Mouse (Mus musculus): ENCODE measurements around the gene Fshr. TPM values are rescaled to one million over a fixed set of nuclear protein-coding genes. Genes with fewer than 3 reads are reported as not detected.
"Not testable (repeated sequence)": the region's sequence is repeated elsewhere in the genome, so short reads cannot be mapped to it uniquely, and the experiment has no call there.

Fshr gene
- polyA plus RNA-seq (2015; fragmentation: Nextera tagmentation; extraction: Ambion mirVana), result not detected in 2 replicates

DNA sequence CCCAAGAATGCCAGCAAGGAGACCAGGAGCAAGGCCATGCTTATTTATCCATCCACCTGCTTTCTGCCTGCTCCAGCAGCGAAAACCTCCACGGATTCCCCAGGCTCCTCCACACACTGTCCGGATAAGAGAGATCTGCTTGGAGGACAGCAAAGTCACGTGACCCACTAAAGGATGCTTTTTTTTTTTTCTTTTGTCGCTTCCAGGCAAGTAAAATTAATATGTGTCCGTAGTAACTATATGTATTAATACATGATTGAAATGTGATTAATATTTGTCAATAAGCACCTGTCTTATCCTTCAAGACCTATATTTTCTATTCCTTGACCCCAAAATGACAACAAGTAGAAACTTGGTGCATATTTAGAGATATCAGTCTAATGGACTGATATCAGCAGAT is at the start of gene Fshr:
Fshr (minus strand) TSS at position 101 of the 400 bp plus-strand sequence.
- H3K9me3 ChIP-seq (replicated peaks), result no peaks in the 10 kb centered on the region
- no peaks in the 10 kb centered on the region for H3K36me3 ChIP-seq
- 96% methylated on average over 6 of the region's 6 CpGs for WGBS

DNA sequence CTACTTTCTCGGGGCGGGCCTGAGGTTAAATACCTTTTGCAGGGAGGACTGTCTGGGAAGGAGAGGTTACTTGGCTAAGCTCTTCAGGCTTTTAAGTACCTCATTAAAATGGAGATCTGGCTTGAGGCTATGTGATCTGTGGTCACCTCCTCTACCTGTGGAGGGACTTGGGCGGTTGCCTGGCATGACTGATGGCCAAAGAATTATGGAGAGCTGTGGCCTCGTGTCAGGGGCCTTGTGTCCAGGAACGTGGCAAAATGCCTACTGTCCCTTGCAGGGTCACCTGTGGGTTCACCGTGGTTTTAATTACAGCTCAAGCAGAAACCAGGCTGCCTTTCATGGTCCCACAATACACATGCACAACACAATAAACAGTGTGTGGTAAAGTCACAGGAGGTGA is 1.7 kb upstream of the Fshr start:
- Histone ChIP-seq H3K4me1 (no peaks in the 10 kb centered on the region), H3K9me3 (replicated peaks) (no peaks in the 10 kb centered on the region), H3K36me3 (no peaks in the 10 kb centered on the region), H3K27me3 (replicated peaks) (no peaks in the 10 kb centered on the region), H3K4me2 (no peak overlapping the region), H3K9ac (replicated peaks) (no peak overlapping the region), H3K4me3 (replicated peaks) (no peak overlapping the region), H3K27ac (replicated peaks) (no peak overlapping the region)
- ATAC-seq (ENCODE audit: low FRiP score), result no peak
- 89% methylated on average over 6 of the region's 6 CpGs for WGBS

More for the DNA sequence above, at the start of gene Fshr:
- Histone ChIP-seq H3K27me3 (replicated peaks) (no peaks in the 10 kb centered on the region), H3K4me2 (no peak within 1 kb of the TSS), H3K9ac (replicated peaks) (no peak within 1 kb of the TSS), H3K27ac (replicated peaks) (no peak within 1 kb of the TSS), H3K4me1 (no peaks in the 10 kb centered on the region), H3K4me3 (replicated peaks) (no peak within 1 kb of the TSS)
- ATAC-seq (ENCODE audit: low FRiP score), result no peak

GRCm38 (mm10) chr17:89173545-89173944 is 26.9 kb downstream of the Fshr start:
- H3K4me1 ChIP-seq, result no peaks in the 10 kb centered on the region
- H3K27me3 ChIP-seq (replicated peaks), result no peaks in the 10 kb centered on the region
- WGBS, result 86% methylated on average over 1 of the region's 1 CpGs

DNA sequence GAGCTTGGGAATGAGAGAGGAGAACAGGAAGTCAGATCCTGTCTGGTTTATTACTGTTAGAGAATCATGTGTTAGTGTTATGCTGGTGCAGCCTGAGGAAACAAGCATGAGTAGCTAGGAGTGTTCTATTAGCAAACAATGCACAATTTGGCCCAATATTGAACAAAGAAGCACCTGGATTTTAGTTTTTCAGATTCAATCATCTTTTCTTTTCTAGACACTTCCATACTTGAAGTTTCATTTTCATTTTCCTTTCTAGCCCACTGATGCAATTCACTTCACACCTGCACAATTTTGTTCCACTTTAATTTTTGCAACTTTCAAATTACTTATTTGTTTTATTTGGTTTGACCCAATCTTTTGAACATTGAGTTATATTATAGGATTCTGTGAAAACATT is 35.7 kb downstream of the Fshr start:
- Histone ChIP-seq H3K9me3 (replicated peaks) (no peaks in the 10 kb centered on the region), H3K9ac (replicated peaks) (no peak overlapping the region), H3K4me1 (no peaks in the 10 kb centered on the region), H3K27me3 (replicated peaks) (no peaks in the 10 kb centered on the region), H3K4me2 (no peak overlapping the region), H3K4me3 (replicated peaks) (no peak overlapping the region), H3K27ac (replicated peaks) (no peak overlapping the region), H3K36me3 (no peaks in the 10 kb centered on the region)
- no peak for ATAC-seq (ENCODE audit: low FRiP score)

More at GRCm38 (mm10) chr17:89173545-89173944, 26.9 kb downstream of the Fshr start:
- Histone ChIP-seq H3K9ac (replicated peaks) (no peak overlapping the region), H3K9me3 (replicated peaks) (no peaks in the 10 kb centered on the region), H3K36me3 (no peaks in the 10 kb centered on the region), H3K4me3 (replicated peaks) (no peak overlapping the region), H3K27ac (replicated peaks) (no peak overlapping the region), H3K4me2 (no peak overlapping the region)
- no peak for ATAC-seq (ENCODE audit: low FRiP score)

GRCm38 (mm10) chr17:89162475-89162874 is 38.0 kb downstream of the Fshr start:
- ATAC-seq (ENCODE audit: low FRiP score), result no peak
- H3K4me2 ChIP-seq, result no peak overlapping the region
- H3K4me1 ChIP-seq, result no peaks in the 10 kb centered on the region
- WGBS, result 94% methylated on average over 3 of the region's 3 CpGs
- H3K9me3 ChIP-seq (replicated peaks), result no peaks in the 10 kb centered on the region
- H3K27ac ChIP-seq (replicated peaks), result no peak overlapping the region
- H3K36me3 ChIP-seq, result no peaks in the 10 kb centered on the region
- H3K27me3 ChIP-seq (replicated peaks), result no peaks in the 10 kb centered on the region
- H3K4me3 ChIP-seq (replicated peaks), result no peak overlapping the region
- no peak overlapping the region for H3K9ac ChIP-seq (replicated peaks)

DNA sequence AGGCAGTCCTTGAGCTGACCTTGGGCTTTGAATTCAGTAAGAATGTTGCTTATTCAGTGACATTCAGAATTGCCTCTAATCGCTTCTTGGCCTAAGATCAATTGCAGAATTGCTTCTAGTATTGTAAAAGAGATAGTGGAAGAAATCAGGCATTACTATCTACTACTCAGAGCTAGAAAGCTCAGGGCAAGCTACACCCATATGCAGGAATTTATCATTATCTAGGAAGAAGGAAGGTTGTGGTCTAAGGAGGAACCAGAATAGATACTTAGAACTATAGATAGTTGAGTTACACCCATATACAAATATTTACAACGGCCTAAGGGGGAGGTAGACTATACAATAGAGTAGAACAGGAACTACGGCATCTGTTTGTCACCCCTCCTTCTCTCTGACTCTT is 41.1 kb downstream of the Fshr start:
- WGBS, result 90% methylated on average over 3 of the region's 3 CpGs
- not testable (repeated sequence) for H3K9ac ChIP-seq (replicated peaks); H3K27me3 ChIP-seq (replicated peaks)

DNA sequence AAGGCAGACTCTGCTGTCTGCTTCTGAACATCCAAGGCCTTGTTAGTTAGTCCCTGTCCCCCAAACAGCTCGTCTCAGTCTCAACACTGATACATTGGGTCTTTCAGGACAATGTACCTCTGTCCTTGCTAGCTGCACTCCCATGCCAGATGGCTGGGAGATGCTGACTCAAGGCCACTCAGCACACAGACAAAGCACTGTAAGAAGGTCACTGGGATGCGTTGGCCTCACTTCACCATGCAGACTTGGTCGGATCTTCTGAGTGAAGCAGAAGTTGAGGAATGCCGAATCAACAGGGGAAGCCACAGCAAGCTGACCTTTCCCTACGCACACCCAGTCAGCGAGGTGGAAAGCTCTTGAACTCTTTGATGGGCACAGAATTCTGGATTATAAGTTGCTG is 55.7 kb downstream of the Fshr start:
- H3K9ac ChIP-seq (replicated peaks), result no peak overlapping the region
- no peak overlapping the region for H3K4me3 ChIP-seq (replicated peaks)
- H3K4me2 ChIP-seq, result no peak overlapping the region
- no peaks in the 10 kb centered on the region for H3K36me3 ChIP-seq
- no peak overlapping the region for H3K27ac ChIP-seq (replicated peaks)
- ATAC-seq (ENCODE audit: low FRiP score), result no peak
- WGBS, result 88% methylated on average over 6 of the region's 6 CpGs
- H3K27me3 ChIP-seq (replicated peaks), result no peaks in the 10 kb centered on the region
- H3K9me3 ChIP-seq (replicated peaks), result no peaks in the 10 kb centered on the region
- H3K4me1 ChIP-seq, result no peaks in the 10 kb centered on the region

More for the DNA sequence above, 41.1 kb downstream of the Fshr start:
- not testable (repeated sequence) for H3K4me2 ChIP-seq; H3K36me3 ChIP-seq; H3K27ac ChIP-seq (replicated peaks); H3K4me1 ChIP-seq; H3K4me3 ChIP-seq (replicated peaks); H3K9me3 ChIP-seq (replicated peaks); ATAC-seq (ENCODE audit: low FRiP score)

DNA sequence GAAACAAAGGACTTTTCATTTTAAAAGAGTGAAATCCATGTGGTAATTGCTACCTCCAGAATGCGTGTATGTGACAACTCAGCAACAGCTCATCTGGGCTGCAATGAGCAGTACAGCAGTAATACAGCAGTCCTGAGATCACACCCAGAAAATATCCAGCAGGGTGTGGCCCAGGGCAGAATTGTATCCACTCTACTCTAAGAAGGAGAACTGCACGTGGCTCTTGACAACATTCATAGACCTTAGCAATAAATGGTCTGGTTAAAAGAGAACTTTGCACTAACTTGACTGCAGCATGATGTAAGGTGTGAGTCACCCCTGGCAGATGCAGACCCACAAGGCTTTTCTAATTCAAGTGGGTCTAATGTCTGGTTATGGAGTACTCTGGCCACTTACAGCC is 80.5 kb downstream of the Fshr start:
- no peaks in the 10 kb centered on the region for H3K36me3 ChIP-seq
- no peaks in the 10 kb centered on the region for H3K4me1 ChIP-seq
- H3K9me3 ChIP-seq (replicated peaks), result no peaks in the 10 kb centered on the region
- 82% methylated on average over 2 of the region's 2 CpGs for WGBS
- H3K4me2 ChIP-seq, result no peak overlapping the region
- no peak overlapping the region for H3K4me3 ChIP-seq (replicated peaks)
- ATAC-seq (ENCODE audit: low FRiP score), result no peak
- H3K27ac ChIP-seq (replicated peaks), result no peak overlapping the region
- no peaks in the 10 kb centered on the region for H3K27me3 ChIP-seq (replicated peaks)
- H3K9ac ChIP-seq (replicated peaks), result no peak overlapping the region

GRCm38 (mm10) chr17:89119250-89119649 is 81.2 kb downstream of the Fshr start:
- no peak overlapping the region for H3K4me2 ChIP-seq
- WGBS, result 67% methylated on average over 2 of the region's 2 CpGs
- no peaks in the 10 kb centered on the region for H3K4me1 ChIP-seq
- H3K27me3 ChIP-seq (replicated peaks), result no peaks in the 10 kb centered on the region
- ATAC-seq (ENCODE audit: low FRiP score), result no peak
- H3K9ac ChIP-seq (replicated peaks), result no peak overlapping the region
- no peaks in the 10 kb centered on the region for H3K36me3 ChIP-seq
- H3K9me3 ChIP-seq (replicated peaks), result no peaks in the 10 kb centered on the region
- no peak overlapping the region for H3K4me3 ChIP-seq (replicated peaks)
- H3K27ac ChIP-seq (replicated peaks), result no peak overlapping the region

- H3K27ac ChIP-seq (replicated peaks), result no peak overlapping the region
- no peak for ATAC-seq (ENCODE audit: low FRiP score)
- H3K4me2 ChIP-seq, result no peak overlapping the region
- no peaks in the 10 kb centered on the region for H3K4me1 ChIP-seq
- H3K9me3 ChIP-seq (replicated peaks), result no peaks in the 10 kb centered on the region
- no peaks in the 10 kb centered on the region for H3K27me3 ChIP-seq (replicated peaks)
- H3K4me3 ChIP-seq (replicated peaks), result no peak overlapping the region
- no peak overlapping the region for H3K9ac ChIP-seq (replicated peaks)
- no peaks in the 10 kb centered on the region for H3K36me3 ChIP-seq
Measured at GRCm38 (mm10) chr17:89113944-89114343, 86.5 kb downstream of the Fshr start.

- Histone ChIP-seq H3K27ac (replicated peaks) (no peak overlapping the region), H3K4me2 (no peak overlapping the region), H3K9ac (replicated peaks) (no peak overlapping the region), H3K9me3 (replicated peaks) (no peaks in the 10 kb centered on the region), H3K4me1 (no peaks in the 10 kb centered on the region), H3K27me3 (replicated peaks) (no peaks in the 10 kb centered on the region), H3K4me3 (replicated peaks) (no peak overlapping the region), H3K36me3 (no peaks in the 10 kb centered on the region)
- no peak for ATAC-seq (ENCODE audit: low FRiP score)
- 88% methylated on average over 5 of the region's 5 CpGs for WGBS
Measured at GRCm38 (mm10) chr17:89100719-89101350, 99.6 kb downstream of the Fshr start.

- not testable (repeated sequence) for H3K36me3 ChIP-seq; H3K4me2 ChIP-seq; H3K9me3 ChIP-seq (replicated peaks); H3K4me1 ChIP-seq; H3K27me3 ChIP-seq (replicated peaks); H3K9ac ChIP-seq (replicated peaks); H3K27ac ChIP-seq (replicated peaks); H3K4me3 ChIP-seq (replicated peaks); ATAC-seq (ENCODE audit: low FRiP score)
- 82% methylated on average over 1 of the region's 1 CpGs for WGBS
Measured at GRCm38 (mm10) chr17:89099733-89100132, 100.7 kb downstream of the Fshr start.

All from neural tube, embryonic 15.5 days (tissue).